Mouse (Mus musculus) heart, embryonic 14.5 days (tissue): ENCODE results near the gene Cadps. TPM values are rescaled to one million over a fixed set of nuclear protein-coding genes. Genes with fewer than 3 reads are reported as not detected.

Experiments
- ATAC-seq: fragments of 200-750 bp; cut with Nextera tagmentation; 2 replicates; pipeline ENCODE4 v1.8.0; 2017; ENCODE audit warnings: low read depth, moderate TSS enrichment; ENCODE audit not compliant: insufficient number of reproducible peaks, insufficient read depth, low FRiP score
- H3K27ac ChIP-seq, 2 experiments: fragments of 200-500 bp in 1 of 2; fragments of 300-500 bp in 1 of 2; sonication (generic) in 1 of 2; replicated peaks in 1 of 2; 2 replicates each; pipeline ENCODE4 v1.5.1; 2012 to 2014; ENCODE audit warnings: low read depth in 2 of 2, low read length in 2 of 2, control low read depth in 1 of 2, mild to moderate bottlenecking in 1 of 2, mixed read lengths in 1 of 2; ENCODE audit not compliant: control insufficient read depth in 1 of 2, insufficient read depth in 1 of 2
- H3K27me3 ChIP-seq: fragments of 300-500 bp; sonication (generic); 2 replicates; pipeline ENCODE4 v1.6.1; 2014; ENCODE audit warnings: mild to moderate bottlenecking, low read length, control low read depth; ENCODE audit not compliant: control insufficient read depth, insufficient read depth
- H3K36me3 ChIP-seq: fragments of 300-500 bp; sonication (generic); 2 replicates; pipeline ENCODE4 v1.6.1; 2014; ENCODE audit warnings: mild to moderate bottlenecking, control low read depth, low read length, mixed read lengths; ENCODE audit not compliant: control insufficient read depth, insufficient read depth
- H3K4me1 ChIP-seq, 2 experiments: fragments of 200-500 bp in 1 of 2; fragments of 300-500 bp in 1 of 2; sonication (generic) in 1 of 2; 2 replicates each; pipeline ENCODE4 v1.6.1; 2012 to 2014; ENCODE audit warnings: low read length in 2 of 2, control low read depth in 1 of 2, mixed read lengths in 1 of 2; ENCODE audit not compliant: control insufficient read depth in 2 of 2, insufficient read depth in 2 of 2
- H3K4me2 ChIP-seq: fragments of 300-500 bp; sonication (generic); 2 replicates; pipeline ENCODE4 v1.6.1; 2014; ENCODE audit warnings: mild to moderate bottlenecking, low read length
- H3K4me3 ChIP-seq, 2 experiments: fragments of 200-500 bp in 1 of 2; fragments of 300-500 bp in 1 of 2; sonication (generic) in 1 of 2; 2 replicates each; pipeline ENCODE4 v1.5.1; 2012 to 2014; ENCODE audit warnings: low read length in 2 of 2, mild to moderate bottlenecking in 2 of 2, control low read depth in 1 of 2, low read depth in 1 of 2, moderate library complexity in 1 of 2; ENCODE audit not compliant: control insufficient read depth in 1 of 2, insufficient read depth in 1 of 2
- H3K9ac ChIP-seq: fragments of 300-500 bp; sonication (generic); 2 replicates; pipeline ENCODE4 v1.6.1; 2014; ENCODE audit warnings: mild to moderate bottlenecking, low read length
- H3K9me3 ChIP-seq: fragments of 300-500 bp; sonication (generic); 2 replicates; pipeline ENCODE4 v1.6.1; 2016; ENCODE audit warnings: low read length, control low read depth; ENCODE audit not compliant: control insufficient read depth
- WGBS: fragments of 180-500 bp; shearing (Covaris S2); extraction: QIAGEN DNeasy Blood & Tissue Kit; methylation state at CpG from one replicate; pipeline ENCODE4 v1.1.7; 2014; 5-methylcytosine and 5-hydroxymethylcytosine counted together
- polyA plus RNA-seq: library from polyadenylated mRNA; unstranded; fragments of >200 nt; fragmentation: Nextera tagmentation; extraction: Ambion mirVana; gene quantifications from 2 replicates; pipeline ENCODE4 v1.2.1, GENCODE M21; 2014

Gene Cadps
- polyA plus RNA-seq, 1 experiment from 2014 or later = 1.5 TPM

DNA sequence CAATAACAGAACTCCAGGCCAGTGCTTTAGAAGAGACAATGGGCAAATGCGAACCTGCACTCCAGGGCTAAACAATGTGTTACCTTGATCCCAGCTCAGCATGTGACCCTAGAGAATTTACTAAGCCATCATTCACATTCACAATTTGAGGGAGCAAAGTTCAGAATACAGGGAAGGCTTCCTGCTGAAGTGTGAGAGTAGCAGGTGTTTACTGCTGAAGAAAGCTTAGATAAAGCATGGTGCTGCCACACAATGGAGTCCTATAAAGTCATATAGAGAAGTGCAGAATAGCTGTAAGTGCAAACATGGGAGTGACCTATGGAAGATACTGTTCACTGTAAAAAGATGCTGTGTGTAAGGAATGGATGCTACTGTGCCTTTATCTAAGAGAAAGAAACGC is 91.9 kb downstream of the Cadps start:
- no peaks in the 10 kb centered on the region for H3K9me3 ChIP-seq

DNA sequence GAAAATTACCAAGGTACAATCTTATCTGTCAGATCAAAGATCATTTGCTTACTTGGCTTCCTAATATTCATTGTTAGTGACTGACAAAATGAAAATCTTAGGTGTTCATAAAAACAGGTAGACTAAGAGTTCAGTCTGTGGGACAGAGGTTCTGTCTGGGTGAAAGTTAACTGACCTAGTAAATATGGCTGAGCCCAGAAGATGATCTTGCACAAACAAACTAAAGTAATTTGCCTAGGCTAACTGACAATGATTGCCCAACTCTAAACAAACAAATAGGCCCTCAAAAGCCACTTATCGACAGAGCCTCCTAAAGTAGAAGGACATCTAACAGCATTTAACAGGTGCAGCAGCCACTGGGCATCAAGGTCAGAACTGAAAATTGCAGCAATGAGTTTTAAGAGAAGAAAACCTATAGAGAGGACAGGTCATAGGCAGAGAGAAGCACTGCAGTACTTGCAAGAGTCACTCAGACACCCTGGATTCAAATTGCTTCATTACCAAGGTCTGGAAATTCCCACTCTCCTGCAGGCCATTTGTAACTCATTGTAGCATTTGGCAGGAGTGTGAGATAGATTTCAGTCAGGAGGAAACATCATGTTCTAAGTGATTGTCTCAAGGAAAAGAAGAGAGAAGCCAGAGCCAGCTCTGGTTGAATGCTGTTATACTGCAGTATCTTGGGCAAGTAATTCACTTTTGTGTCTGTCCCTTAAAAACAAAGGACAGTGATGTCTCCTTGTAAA is 100.3 kb downstream of the Cadps start:
- Histone ChIP-seq H3K4me1 (no peaks in the 10 kb centered on the region), H3K9me3 (no peaks in the 10 kb centered on the region), H3K9ac (no peak overlapping the region), H3K4me2 (no peak overlapping the region), H3K36me3 (no peaks in the 10 kb centered on the region), H3K27me3 (no peaks in the 10 kb centered on the region), H3K4me3 (no peak overlapping the region), H3K27ac (no peak overlapping the region)
- ATAC-seq = no peak
- WGBS = 72% methylated on average over 1 of the region's 1 CpGs

More for the DNA sequence above, 91.9 kb downstream of the Cadps start:
- Histone ChIP-seq H3K9ac (no peak overlapping the region), H3K36me3 (no peaks in the 10 kb centered on the region), H3K4me2 (no peak overlapping the region), H3K4me1 (no peaks in the 10 kb centered on the region), H3K4me3 (no peak overlapping the region), H3K27ac (no peak overlapping the region), H3K27me3 (no peaks in the 10 kb centered on the region)
- ATAC-seq = no peak
- WGBS = 76% methylated on average over 2 of the region's 2 CpGs

DNA sequence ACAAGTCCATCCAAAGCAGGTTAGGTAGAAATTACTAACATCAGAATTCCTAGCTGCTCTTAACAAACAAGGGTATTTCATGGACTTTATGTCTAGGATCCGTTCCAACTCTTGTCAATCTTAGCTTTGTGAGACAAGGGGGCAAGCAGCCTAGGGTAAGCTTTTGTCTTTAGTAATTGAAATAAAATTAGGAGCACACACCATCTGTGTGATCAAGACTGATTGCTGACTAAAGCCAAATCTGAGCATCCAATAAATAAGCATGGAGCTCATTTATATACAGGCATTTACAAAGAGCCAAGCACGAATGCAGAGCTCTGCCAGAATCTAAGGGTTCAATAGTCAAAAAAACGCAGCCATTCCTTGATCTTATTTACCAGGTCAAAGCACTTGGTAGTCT is 104.1 kb downstream of the Cadps start:
- Histone ChIP-seq H3K4me2 (no peak overlapping the region), H3K9ac (no peak overlapping the region), H3K27me3 (no peaks in the 10 kb centered on the region), H3K9me3 (no peaks in the 10 kb centered on the region), H3K36me3 (no peaks in the 10 kb centered on the region), H3K4me3 (no peak overlapping the region), H3K27ac (no peak overlapping the region), H3K4me1 (no peaks in the 10 kb centered on the region)
- 64% methylated on average over 3 of the region's 3 CpGs for WGBS
- ATAC-seq = no peak

DNA sequence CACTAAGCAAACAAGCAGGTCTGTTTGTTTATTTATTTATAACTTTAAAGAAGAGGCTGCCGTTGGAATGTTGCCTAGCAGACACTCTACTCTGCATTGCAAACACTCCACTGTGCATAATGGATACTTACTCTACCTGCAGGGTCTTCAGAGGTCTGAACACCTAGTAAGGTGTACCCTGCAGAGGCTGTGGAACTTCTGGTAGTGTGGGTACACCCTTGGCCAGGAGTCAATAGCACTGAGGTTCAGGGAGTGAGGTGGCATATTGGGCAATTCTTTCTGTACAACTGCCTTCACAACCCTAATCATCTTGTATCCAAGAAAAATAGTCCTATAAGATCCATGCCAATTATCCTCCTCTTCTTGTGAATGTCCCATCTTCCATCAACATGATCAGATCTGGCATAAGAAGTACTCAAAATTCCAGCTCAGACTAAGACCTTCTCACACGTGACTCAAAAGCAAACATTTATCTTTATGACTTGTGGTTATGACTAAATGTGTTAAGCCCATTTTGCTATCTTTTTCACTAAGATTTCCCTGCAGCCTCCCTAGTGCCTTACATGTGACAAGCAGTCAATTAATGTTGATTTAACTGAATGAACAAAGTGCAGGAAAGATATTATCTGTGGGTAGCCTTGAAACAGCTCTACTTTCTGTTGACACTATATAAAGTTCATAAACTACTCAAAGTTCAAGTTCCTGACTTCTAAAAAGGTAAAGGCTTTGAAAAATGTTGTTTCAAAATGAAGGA is 106.8 kb downstream of the Cadps start:
- WGBS = 60% methylated on average over 2 of the region's 2 CpGs
- Histone ChIP-seq H3K36me3 (no peaks in the 10 kb centered on the region), H3K27ac (no peak overlapping the region), H3K4me3 (no peak overlapping the region), H3K9ac (no peak overlapping the region), H3K4me1 (no peaks in the 10 kb centered on the region), H3K4me2 (no peak overlapping the region), H3K27me3 (no peaks in the 10 kb centered on the region), H3K9me3 (no peaks in the 10 kb centered on the region)
- ATAC-seq = no peak

DNA sequence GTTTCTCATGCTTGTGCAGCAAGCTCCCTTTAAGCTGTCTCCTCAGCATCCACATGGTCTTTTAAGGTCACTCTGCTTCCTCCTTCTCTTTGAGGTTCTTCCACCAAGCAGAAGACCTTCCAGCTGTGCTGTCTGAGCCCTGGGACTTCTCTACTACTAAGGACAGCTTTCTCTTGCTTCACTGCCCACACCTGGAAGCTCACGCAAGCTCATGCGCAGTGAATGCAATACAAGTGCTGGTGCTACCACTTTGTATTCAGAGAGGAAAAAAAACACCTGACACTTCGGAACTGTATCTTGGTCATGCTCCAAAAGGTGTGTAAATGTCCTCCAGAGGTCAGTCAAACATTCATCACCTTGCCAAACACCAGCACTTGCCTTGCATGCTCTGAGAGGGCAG is 115.5 kb downstream of the Cadps start:
- Histone ChIP-seq H3K4me3 (no peak overlapping the region), H3K4me2 (no peak overlapping the region), H3K27ac (no peak overlapping the region), H3K9me3 (no peaks in the 10 kb centered on the region), H3K4me1 (no peaks in the 10 kb centered on the region), H3K27me3 (no peaks in the 10 kb centered on the region), H3K9ac (no peak overlapping the region), H3K36me3 (no peaks in the 10 kb centered on the region)
- ATAC-seq = no peak
- WGBS = 77% methylated on average over 3 of the region's 3 CpGs

DNA sequence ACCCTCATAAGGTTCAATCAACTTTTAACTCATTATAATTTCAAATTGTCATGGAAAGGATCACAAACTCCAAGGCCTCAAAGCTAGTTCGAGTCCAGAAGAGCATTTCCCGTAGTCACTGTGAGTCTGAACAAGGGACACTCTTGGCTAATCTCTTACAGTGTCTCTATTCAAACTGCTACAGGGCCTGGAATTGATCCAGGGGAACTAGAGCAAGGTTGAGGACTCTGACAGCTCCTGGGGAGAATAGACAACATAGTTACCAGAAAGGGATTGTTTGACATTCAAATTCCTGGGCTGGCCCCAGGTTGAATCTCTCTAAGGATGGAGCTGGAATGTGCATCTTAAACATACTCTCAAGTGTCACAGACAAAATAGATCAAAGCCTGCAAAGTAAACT is 118.4 kb downstream of the Cadps start:
- H3K4me1 ChIP-seq = no peaks in the 10 kb centered on the region
- no peaks in the 10 kb centered on the region for H3K27me3 ChIP-seq
- ATAC-seq = no peak
- no peak overlapping the region for H3K4me3 ChIP-seq
- H3K4me2 ChIP-seq = no peak overlapping the region
- H3K9me3 ChIP-seq = no peaks in the 10 kb centered on the region
- H3K36me3 ChIP-seq = no peaks in the 10 kb centered on the region
- H3K27ac ChIP-seq = no peak overlapping the region
- no peak overlapping the region for H3K9ac ChIP-seq
- 67% methylated on average over 2 of the region's 2 CpGs for WGBS

DNA sequence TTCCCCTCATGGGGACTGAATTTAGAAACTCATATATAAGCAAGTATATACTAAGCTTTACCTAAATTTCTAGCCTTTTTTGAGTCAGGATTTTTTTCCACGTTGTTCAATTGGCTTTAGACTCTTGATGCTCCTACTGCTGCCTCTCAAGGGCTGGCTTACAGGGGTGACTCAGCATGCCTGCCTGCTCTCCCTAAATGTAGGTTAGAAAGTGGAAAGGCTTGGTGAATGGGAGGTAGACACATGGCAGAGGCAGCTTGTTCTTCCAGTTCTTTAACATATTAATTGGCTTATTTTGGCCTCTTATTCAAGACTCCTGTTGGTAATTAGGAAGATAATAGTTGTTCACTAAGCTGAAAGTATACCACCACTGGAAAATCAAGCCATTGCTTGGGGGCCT is 132.7 kb downstream of the Cadps start:
- Histone ChIP-seq H3K9ac (no peak overlapping the region), H3K9me3 (no peaks in the 10 kb centered on the region), H3K27ac (no peak overlapping the region), H3K4me2 (no peak overlapping the region), H3K36me3 (no peaks in the 10 kb centered on the region), H3K4me3 (no peak overlapping the region), H3K4me1 (no peaks in the 10 kb centered on the region), H3K27me3 (no peaks in the 10 kb centered on the region)
- ATAC-seq = no peak
- 40% methylated on average over 1 of the region's 1 CpGs for WGBS
